Mouse (Mus musculus) limb, embryonic 14.5 days (tissue): ENCODE data around the gene Bhlhe23. TPM values are rescaled to one million over a fixed set of nuclear protein-coding genes. Genes with fewer than 3 reads are reported as not detected.

ENCODE experiments used
- ATAC-seq: fragments of 200-750 bp; cut with Nextera tagmentation; 2 replicates; pipeline ENCODE4 v1.8.0; 2017; ENCODE audit warnings: low read depth, moderate number of reproducible peaks, moderate TSS enrichment; ENCODE audit not compliant: low FRiP score
- DNase-seq: peaks from one replicate; pipeline ENCODE4 v3.0.0-alpha.2; 2015; ENCODE audit warnings: low spot score
- H3K27ac ChIP-seq: fragments of 300-500 bp; sonication (generic); replicated peaks from 2 replicates; pipeline ENCODE4 v1.5.1; 2014; ENCODE audit warnings: low read depth, mild to moderate bottlenecking, low read length, moderate library complexity, mixed read lengths
- H3K27me3 ChIP-seq: fragments of 300-500 bp; sonication (generic); 2 replicates; pipeline ENCODE4 v1.6.1; 2014; ENCODE audit warnings: low read length, mixed read lengths; ENCODE audit not compliant: control insufficient read depth, insufficient read depth
- H3K36me3 ChIP-seq: fragments of 300-500 bp; sonication (generic); 2 replicates; pipeline ENCODE4 v1.6.1; 2014; ENCODE audit warnings: mild to moderate bottlenecking, low read length, moderate library complexity, mixed read lengths; ENCODE audit not compliant: control insufficient read depth, insufficient read depth
- H3K4me1 ChIP-seq: fragments of 300-500 bp; sonication (generic); 2 replicates; pipeline ENCODE4 v1.6.1; 2014; ENCODE audit warnings: antibody characterized with exemption, low read length, mixed read lengths; ENCODE audit not compliant: control insufficient read depth, insufficient read depth
- H3K4me2 ChIP-seq: fragments of 300-500 bp; sonication (generic); replicated peaks from 2 replicates; pipeline ENCODE4 v1.6.1; 2014; ENCODE audit warnings: low read depth, mild to moderate bottlenecking, low read length, moderate library complexity; ENCODE audit not compliant: severe bottlenecking
- H3K4me3 ChIP-seq: fragments of 300-500 bp; sonication (generic); replicated peaks from 2 replicates; pipeline ENCODE4 v1.5.1; 2014; ENCODE audit warnings: low read length
- H3K9ac ChIP-seq: fragments of 300-500 bp; sonication (generic); 2 replicates; pipeline ENCODE4 v1.6.1; 2014; ENCODE audit warnings: mild to moderate bottlenecking, low read depth, low read length, moderate library complexity; ENCODE audit not compliant: severe bottlenecking
- H3K9me3 ChIP-seq: fragments of 300-500 bp; sonication (generic); 2 replicates; pipeline ENCODE4 v1.6.1; 2016; ENCODE audit warnings: low read length; ENCODE audit not compliant: control insufficient read depth
- POLR2A ChIP-seq: fragments of 200-500 bp; IDR thresholded peaks from 2 replicates; pipeline ENCODE4 v1.8.0; 2012; ENCODE audit warnings: inconsistent platforms, mild to moderate bottlenecking, moderate library complexity, borderline replicate concordance; ENCODE audit not compliant: insufficient read depth, insufficient read length; ENCODE audit errors: extremely low read depth
- WGBS: fragments of 180-500 bp; shearing (Covaris S2); extraction: QIAGEN DNeasy Blood & Tissue Kit; methylation state at CpG from one replicate; pipeline ENCODE4 v1.1.7; 2014; 5-methylcytosine and 5-hydroxymethylcytosine counted together
- polyA plus RNA-seq, 2 experiments: library from polyadenylated mRNA; depleted of rRNA in 1 of 2; stranded (reverse) in 1 of 2; unstranded in 1 of 2; fragments of >200 nt; fragmentation: Nextera tagmentation in 1 of 2; extraction: Ambion mirVana in 1 of 2; gene quantifications; 2 replicates each; pipeline versions ENCODE4 v1.2.1 to v1.2.3; 2012 to 2014

Gene Bhlhe23
- polyA plus RNA-seq, 2 experiments, result not detected

- no peak for TF ChIP-seq POLR2A
- Histone ChIP-seq H3K4me1 (no peaks in the 10 kb centered on the region), H3K36me3 (no peaks in the 10 kb centered on the region), H3K27ac (no peak overlapping the region), H3K9ac (no peak overlapping the region), H3K27me3 (no peaks in the 10 kb centered on the region), H3K4me3 (no peak overlapping the region), H3K4me2 (no peak overlapping the region), H3K9me3 (no peaks in the 10 kb centered on the region)
- DNase-seq (no peak), ATAC-seq (no peak)
- WGBS, result 50% methylated on average over 1 of the region's 1 CpGs
These were observed 29.3 kb upstream of the Bhlhe23 start for GRCm38 (mm10) chr2:180805966-180806365.

DNA sequence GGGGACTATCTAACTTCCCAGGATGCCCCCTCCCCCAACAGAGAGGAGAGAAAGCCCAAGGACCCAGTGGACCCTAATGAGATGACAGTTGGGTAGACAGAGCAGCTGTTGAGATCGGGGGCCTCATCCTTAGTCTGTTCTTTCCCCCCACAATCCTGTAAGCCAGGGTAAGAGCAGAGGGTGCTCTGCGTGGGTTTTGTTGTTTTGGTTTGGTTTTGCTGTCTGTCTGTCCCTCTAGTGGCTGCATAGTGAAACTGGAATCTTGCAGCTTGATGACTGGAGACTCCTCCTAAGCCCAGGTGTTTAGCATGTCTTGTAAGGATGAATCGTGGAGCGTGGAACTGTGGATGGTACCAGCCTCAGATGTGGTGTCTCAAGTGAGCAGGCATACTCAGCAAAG, 19.3 kb upstream of the Bhlhe23 start:
- WGBS, result 53% methylated on average over 4 of the region's 4 CpGs
- Histone ChIP-seq H3K27ac (no peak overlapping the region), H3K4me3 (no peak overlapping the region), H3K36me3 (no peaks in the 10 kb centered on the region), H3K9me3 (no peaks in the 10 kb centered on the region), H3K9ac (no peak overlapping the region), H3K4me1 (no peaks in the 10 kb centered on the region), H3K27me3 (no peaks in the 10 kb centered on the region), H3K4me2 (no peak overlapping the region)
- ATAC-seq, result no peak
- no peak for DNase-seq
- TF ChIP-seq POLR2A, result no peak

GRCm38 (mm10) chr2:180795597-180795996, 18.9 kb upstream of the Bhlhe23 start:
- Histone ChIP-seq H3K4me3 (no peak overlapping the region), H3K36me3 (no peaks in the 10 kb centered on the region), H3K27me3 (0 out of 2 replicates have a peak, but pooled peaks cover 2% of the 10 kb centered on the region), H3K9me3 (no peaks in the 10 kb centered on the region), H3K9ac (no peak overlapping the region), H3K4me2 (no peak overlapping the region), H3K4me1 (no peaks in the 10 kb centered on the region), H3K27ac (no peak overlapping the region)
- no peak for ATAC-seq
- WGBS, result 46% methylated on average over 3 of the region's 3 CpGs
- no peak for DNase-seq
- TF ChIP-seq POLR2A, result no peak

GRCm38 (mm10) chr2:180794422-180794821, 17.7 kb upstream of the Bhlhe23 start:
- H3K4me2 ChIP-seq, result no peak overlapping the region
- no peak for ATAC-seq
- DNase-seq, result no peak
- WGBS, result 88% methylated on average over 2 of the region's 2 CpGs
- no peaks in the 10 kb centered on the region for H3K36me3 ChIP-seq
- H3K27me3 ChIP-seq, result 0 out of 2 replicates have a peak, but pooled peaks cover 13% of the 10 kb centered on the region
- no peak overlapping the region for H3K9ac ChIP-seq
- H3K27ac ChIP-seq, result no peak overlapping the region
- no peaks in the 10 kb centered on the region for H3K9me3 ChIP-seq
- H3K4me3 ChIP-seq, result no peak overlapping the region
- TF ChIP-seq POLR2A, result no peak
- H3K4me1 ChIP-seq, result no peaks in the 10 kb centered on the region

DNA sequence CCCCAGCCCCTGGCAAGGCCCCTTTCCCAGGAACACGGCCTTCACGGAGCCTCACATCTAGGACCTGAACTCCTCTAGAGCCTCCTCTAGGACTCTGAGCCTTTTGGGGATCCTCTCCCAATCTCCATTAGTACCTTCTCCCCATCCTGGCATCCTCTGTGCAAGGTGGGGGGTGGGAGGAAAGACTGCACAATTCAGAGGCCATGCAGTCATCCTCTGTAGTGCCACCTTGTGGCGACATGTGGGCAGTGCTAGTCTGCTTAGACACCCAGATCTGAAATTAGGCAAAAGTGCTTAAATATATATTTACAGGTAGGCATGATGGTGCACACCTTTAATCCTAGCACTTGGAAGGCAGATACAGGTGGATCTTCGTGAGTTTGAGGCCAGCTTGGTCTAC, 15.0 kb upstream of the Bhlhe23 start:
- DNase-seq, result peak; percentile 13
- H3K9me3 ChIP-seq, result no peaks in the 10 kb centered on the region
- WGBS, result 43% methylated on average over 4 of the region's 4 CpGs
- ATAC-seq, result no peak
- H3K4me2 ChIP-seq, result no peak overlapping the region
- H3K36me3 ChIP-seq, result no peaks in the 10 kb centered on the region
- H3K9ac ChIP-seq, result no peak overlapping the region
- no peak for TF ChIP-seq POLR2A
- H3K4me3 ChIP-seq, result no peak overlapping the region
- no peaks in the 10 kb centered on the region for H3K4me1 ChIP-seq
- 0 out of 2 replicates have a peak, but pooled peaks cover 16% of the 10 kb centered on the region for H3K27me3 ChIP-seq
- no peak overlapping the region for H3K27ac ChIP-seq

DNA sequence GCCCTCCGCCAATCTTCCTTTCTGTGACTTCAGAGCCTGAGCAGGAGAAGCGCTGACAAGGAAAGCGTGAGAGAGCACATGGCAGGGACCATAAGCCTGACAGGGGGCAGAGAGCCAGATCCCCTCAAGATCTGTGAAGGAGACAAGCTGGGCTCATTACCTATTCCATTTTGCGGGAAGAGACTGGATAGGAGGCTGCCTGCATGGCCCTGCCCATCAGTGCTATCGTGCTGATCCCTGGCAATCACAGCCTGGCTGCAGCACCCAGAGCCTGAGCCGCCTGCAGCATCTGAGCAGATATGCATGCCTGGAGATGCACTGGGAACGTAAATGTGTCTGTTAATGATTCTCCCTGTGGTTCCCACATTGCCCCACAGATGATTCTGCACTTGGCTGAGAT, 12.1 kb upstream of the Bhlhe23 start:
- 14% methylated on average over 7 of the region's 7 CpGs for WGBS
- Histone ChIP-seq H3K27me3 (0 out of 2 replicates have a peak, but pooled peaks cover 16% of the 10 kb centered on the region), H3K4me3 (no peak overlapping the region), H3K9ac (no peak overlapping the region), H3K27ac (no peak overlapping the region), H3K9me3 (no peaks in the 10 kb centered on the region), H3K4me1 (no peaks in the 10 kb centered on the region), H3K36me3 (no peaks in the 10 kb centered on the region), H3K4me2 (no peak overlapping the region)
- DNase-seq, result no peak
- ATAC-seq, result no peak
- no peak for TF ChIP-seq POLR2A
